Mouse (Mus musculus): Measurements from ENCODE around the gene Got1.

DNA sequence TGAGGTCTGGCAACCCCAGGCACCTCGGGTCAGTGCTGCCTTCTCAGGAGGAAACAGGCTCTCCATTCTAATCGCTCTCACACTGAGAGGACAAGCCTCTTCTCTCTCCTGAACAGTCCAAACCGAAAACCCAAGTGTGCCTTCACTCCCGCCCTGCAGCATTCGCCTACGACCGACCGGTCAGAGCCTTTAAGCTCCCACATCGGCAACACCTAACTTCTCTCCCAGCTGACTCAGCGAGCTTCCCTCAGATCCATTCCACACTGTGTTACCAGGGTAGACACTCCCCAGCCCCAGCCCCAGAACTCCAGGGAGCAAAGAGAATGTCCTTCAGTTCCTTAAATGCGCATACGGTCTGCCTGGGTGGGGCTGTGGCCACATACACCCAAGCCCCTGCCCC, 19.0 kb downstream of the Got1 start:
- no peak for TF ChIP-seq POLR2A (IDR thresholded peaks at IDR 0.05; ENCODE audit: low read depth, low read length)
- TF ChIP-seq CTCF (IDR thresholded peaks at IDR 0.05; ENCODE audit: borderline replicate concordance, insufficient read depth, low read length), result no peak

Measured in embryonic fibroblast, embryonic 13.5 days (primary cell).